Mouse (Mus musculus): ENCODE results near the gene Foxf1.

The Foxf1 gene

DNA sequence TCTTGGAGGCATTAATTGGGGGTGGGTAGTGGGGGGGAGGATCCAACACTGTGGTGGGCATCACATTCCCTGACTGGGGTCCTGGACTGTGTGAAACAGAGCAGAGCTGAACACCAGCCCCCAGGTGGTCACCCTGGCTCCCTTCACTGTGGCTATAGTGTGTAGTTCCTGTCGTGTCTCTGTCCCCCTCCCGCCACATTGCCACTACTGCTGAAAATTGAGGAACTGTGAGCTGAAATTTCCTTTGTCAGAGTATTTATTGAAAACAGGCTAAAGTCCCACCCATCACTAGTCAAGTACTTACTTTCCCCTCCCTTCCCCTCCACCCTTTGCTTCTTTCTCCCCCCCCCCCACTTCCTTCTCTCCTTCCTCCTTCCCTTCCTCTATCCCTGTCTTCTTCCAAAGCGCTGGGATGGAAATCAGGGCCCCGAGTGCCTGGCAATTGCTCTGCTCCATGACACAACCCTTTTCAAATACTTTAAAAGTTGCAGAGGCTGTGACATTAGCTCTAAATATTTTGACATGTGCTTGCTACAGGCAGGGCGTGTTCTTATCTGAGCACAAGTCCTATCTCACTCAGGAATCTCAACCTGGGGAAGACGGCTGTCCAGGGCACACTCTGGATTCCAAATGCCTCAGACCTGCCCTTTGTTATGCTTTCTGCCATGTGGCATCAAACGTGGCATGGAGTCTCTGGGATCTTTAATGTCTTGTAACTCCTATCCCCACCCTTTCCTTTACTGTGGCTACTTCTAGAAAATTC is 27.1 kb downstream of the Foxf1 start:
- in situ Hi-C loops (cut with MboI; ENCODE audit: unreplicated experiment in 2 of 2), result loop anchor here (5.0 to 10.0 kb wide), 6 partner anchors 283 to 573 kb away; no protein-coding TSS in a partner anchor

DNA sequence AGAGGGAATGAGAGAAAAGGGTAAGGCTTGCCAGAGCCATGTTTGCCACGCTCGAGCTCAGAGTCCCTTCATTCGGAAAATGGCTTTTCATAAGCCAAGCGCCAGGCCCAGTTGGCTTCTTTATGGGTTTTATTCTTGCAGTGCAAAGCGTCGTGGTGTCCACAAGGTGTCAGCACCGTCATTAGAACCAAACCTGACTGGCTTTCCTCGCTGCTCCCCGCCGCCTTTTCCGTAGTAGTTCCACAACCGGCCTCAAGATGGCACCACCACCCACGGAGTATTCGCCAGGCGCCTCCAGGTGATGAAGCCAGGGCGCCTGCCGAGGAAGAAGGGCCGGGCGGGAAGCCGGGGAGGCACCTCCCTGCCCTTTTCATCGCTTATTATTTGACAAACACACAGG is 29.1 kb downstream of the Foxf1 start:
- in situ Hi-C loops (cut with MboI; ENCODE audit: unreplicated experiment in 2 of 2), result loop anchor here (5.0 to 10.0 kb wide), 6 partner anchors 282 to 572 kb away; no protein-coding TSS in a partner anchor

DNA sequence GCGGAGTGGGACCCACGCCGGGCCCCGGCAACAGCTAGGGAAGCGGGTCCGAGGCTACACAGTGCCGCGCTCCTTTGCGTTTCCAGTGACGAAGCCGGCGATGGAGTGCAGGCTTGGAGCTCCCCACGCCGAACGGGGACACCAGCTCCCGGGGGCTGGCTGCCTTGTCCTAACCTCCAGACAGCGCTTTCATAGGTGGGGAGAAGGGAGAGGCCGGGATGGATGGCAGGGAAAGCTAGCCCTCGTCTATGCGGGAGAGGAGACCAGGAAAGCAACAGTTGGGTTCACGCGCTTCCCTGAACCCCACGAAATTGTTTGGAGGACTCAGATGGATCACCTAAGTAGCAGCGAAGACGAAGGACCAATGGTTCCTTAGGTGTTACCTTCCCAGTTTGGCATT is 30.9 kb downstream of the Foxf1 start:
- in situ Hi-C loops (cut with MboI; ENCODE audit: unreplicated experiment in 2 of 2), result loop anchor here (10.0 kb wide), 3 partner anchors 280 to 570 kb away; no protein-coding TSS in a partner anchor

DNA sequence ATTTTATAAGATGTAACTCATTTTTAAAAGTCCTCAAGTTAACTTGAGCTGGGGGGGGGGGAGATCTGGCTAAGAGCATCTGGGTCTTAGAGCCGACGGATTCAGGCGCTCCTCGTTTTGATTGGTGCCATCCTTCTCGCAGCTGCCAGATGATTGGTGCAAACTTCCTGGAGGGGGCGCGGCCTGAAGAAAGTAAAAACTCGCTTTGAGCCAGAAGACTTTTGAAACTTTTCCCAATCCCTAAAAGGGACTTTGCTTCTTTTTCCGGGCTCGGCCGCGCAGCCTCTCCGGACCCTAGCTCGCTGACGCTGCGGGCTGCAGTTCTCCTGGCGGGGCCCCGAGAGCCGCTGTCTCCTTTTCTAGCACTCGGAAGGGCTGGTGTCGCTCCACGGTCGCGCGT is 31.8 kb downstream of the Foxf1 start, which contains the start of gene Foxc2:
TSS of gene Foxc2 (plus strand) at position 224 of the 400 bp plus-strand sequence.
- in situ Hi-C loops (cut with MboI; ENCODE audit: unreplicated experiment in 2 of 2), result loop anchor here (10.0 kb wide), 3 partner anchors 279 to 569 kb away; no protein-coding TSS in a partner anchor

DNA sequence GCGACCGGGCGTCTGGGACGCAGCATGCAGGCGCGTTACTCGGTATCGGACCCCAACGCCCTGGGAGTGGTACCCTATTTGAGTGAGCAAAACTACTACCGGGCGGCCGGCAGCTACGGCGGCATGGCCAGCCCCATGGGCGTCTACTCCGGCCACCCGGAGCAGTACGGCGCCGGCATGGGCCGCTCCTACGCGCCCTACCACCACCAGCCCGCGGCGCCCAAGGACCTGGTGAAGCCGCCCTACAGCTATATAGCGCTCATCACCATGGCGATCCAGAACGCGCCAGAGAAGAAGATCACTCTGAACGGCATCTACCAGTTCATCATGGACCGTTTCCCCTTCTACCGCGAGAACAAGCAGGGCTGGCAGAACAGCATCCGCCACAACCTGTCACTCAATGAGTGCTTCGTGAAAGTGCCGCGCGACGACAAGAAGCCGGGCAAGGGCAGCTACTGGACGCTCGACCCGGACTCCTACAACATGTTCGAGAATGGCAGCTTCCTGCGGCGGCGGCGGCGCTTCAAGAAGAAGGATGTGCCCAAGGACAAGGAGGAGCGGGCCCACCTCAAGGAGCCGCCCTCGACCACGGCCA is 32.5 kb downstream of the Foxf1 start:
- in situ Hi-C loops (cut with MboI; ENCODE audit: unreplicated experiment in 2 of 2), result loop anchor here (10.0 kb wide), 3 partner anchors 278 to 568 kb away; no protein-coding TSS in a partner anchor

DNA sequence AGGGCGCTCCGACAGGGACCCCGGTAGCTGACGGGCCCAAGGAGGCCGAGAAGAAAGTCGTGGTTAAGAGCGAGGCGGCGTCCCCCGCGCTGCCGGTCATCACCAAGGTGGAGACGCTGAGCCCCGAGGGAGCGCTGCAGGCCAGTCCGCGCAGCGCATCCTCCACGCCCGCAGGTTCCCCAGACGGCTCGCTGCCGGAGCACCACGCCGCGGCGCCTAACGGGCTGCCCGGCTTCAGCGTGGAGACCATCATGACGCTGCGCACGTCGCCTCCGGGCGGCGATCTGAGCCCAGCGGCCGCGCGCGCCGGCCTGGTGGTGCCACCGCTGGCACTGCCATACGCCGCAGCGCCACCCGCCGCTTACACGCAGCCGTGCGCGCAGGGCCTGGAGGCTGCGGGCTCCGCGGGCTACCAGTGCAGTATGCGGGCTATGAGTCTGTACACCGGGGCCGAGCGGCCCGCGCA is 33.0 kb downstream of the Foxf1 start:
- in situ Hi-C loops (cut with MboI; ENCODE audit: unreplicated experiment in 2 of 2), result loop anchor here (10.0 kb wide), 3 partner anchors 278 to 568 kb away; no protein-coding TSS in a partner anchor

DNA sequence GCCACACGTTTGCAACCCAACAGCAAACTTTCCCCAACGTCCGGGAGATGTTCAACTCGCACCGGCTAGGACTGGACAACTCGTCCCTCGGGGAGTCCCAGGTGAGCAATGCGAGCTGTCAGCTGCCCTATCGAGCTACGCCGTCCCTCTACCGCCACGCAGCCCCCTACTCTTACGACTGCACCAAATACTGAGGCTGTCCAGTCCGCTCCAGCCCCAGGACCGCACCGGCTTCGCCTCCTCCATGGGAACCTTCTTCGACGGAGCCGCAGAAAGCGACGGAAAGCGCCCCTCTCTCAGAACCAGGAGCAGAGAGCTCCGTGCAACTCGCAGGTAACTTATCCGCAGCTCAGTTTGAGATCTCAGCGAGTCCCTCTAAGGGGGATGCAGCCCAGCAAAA is 33.7 kb downstream of the Foxf1 start:
- in situ Hi-C loops (cut with MboI; ENCODE audit: unreplicated experiment in 2 of 2), result loop anchor here (10.0 kb wide), 3 partner anchors 277 to 567 kb away; no protein-coding TSS in a partner anchor

DNA sequence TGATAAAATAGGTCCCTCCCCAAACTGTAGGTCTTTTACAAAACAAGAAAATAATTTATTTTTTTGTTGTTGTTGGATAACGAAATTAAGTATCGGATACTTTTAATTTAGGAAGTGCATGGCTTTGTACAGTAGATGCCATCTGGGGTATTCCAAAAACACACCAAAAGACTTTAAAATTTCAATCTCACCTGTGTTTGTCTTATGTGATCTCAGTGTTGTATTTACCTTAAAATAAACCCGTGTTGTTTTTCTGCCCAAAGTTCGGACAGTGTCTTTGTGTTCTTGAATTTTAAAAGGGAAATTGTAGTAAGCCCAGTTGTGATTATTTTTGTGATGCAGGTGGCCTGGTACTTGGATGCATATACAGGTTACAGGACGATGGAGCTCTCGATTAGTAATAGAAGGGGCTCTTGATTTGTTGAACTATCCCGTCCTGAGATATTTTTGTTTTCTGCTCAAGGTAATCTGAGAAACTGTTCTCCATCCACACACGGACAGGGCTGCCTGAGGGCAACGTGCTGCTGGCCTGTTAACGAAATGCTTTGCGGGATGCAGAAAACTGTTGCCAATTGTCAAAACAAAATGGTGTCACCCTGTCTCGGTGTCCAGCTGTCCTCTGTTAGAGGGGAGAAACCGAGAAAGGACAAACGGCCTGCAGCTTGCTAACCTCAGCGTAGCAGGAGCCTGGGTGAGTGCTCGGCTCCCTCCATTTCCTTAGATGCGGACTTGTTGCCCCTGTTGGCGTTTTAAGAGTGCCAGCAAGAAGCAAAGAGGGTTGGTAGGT is 34.6 kb downstream of the Foxf1 start:
- in situ Hi-C loops (cut with MboI; ENCODE audit: unreplicated experiment in 2 of 2), result loop anchor here (10.0 kb wide), 3 partner anchors 276 to 566 kb away; no protein-coding TSS in a partner anchor

DNA sequence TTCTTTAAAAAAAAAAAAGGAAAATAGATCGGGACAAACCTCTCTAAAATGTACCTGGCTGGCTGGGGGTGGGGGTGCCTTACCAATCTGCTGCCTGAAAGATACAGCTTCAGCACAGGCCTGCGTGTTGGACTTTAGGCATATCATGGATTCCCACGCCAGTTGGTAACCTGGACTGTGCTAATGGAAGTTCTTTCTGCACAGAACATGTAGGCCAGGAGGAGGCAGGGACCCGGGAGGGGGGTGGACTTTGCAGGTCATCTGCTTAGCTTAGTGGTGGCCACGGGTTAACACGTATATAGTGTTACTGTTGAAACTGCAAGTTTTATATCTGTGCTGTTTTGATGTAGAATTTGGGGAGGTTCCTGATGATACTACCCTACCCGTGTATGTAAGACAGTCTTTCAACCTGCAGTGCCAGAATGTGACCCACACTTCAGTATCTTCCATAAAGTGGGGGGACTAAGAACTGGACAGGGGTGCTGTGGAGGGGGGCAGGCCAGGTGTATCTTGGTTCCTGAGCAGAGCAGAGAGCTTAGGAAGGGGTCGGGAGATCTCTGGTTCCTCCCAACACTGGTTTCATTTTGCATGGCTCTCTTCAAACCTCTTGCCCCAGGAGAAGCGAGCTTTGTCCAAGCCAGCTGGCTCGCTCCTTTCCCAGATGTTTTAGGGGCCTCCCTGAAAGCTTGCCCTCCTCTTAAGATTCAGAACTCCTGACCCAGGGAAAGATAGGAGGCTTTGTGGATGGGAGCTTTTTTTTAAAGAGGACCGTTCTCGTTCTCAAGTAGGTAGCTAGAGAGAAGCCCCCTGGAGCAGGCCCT is 35.7 kb downstream of the Foxf1 start:
- in situ Hi-C loops (cut with MboI; ENCODE audit: unreplicated experiment in 2 of 2), result loop anchor here (10.0 kb wide), 3 partner anchors 275 to 565 kb away; no protein-coding TSS in a partner anchor

DNA sequence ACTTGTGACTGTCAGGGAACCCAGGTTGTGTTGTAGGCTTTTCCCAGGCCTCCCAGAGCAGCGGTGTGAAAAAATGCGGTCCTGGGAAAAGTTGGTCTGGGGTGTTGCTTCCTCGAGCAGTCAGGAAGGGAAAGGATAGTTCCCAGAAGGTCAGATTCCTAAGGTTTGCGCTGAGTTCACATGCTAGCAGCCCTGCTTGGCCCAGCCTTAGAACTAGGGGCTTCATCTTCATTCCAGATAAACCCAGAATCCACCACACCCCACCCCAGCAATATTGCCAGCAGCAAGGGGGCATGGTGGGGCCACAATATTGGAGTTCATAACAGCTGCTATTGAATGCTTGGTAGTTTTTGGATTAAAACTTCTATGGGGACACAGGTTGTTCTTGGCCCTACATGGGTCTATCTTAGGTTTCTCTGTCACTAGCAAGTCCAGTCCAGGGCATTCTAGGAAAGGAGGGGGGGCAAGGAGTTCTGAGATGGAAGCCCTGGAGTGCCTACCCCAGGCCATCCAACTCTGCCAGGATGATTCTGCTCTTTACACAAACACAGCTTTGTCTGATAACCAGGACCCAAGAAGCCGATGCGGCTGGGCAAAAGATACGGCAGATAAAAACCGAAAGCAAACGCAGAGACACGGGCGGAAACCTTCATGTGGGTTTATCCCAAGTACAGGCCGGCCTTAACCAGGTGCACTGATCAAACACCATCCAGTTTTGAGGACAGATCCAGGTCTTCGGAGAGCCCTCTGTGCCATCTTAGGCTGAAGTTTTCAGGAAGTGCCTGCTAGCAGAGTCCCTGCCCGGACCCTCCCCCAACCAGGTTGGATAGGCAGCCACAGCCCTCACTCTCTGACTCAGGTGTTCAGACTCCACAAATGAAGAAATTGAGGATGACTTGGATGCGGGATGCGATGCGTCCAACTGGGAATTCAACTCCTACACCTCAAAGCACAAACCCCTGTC is 36.6 kb downstream of the Foxf1 start:
- in situ Hi-C loops (cut with MboI; ENCODE audit: unreplicated experiment in 2 of 2), result no loop called here

DNA sequence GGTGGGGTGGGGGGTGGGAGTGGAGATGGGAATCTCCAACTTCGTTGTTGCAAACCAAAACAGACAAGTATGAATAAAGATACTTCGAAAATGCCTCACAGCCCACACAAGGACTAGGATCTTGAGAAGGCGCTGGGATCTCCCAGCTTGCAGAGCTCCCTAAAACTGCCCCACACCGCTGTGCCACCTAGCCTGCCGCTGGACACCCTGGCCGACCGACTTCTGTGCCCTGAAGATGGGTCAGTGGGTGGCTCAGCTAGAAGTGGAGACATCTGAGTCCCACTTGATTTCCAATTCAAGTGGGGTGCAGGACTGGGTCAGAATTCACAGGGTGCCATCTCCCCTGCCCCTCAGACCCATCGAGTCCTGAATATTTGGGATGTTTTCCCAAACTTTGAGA is 37.5 kb downstream of the Foxf1 start:
- in situ Hi-C loops (cut with MboI; ENCODE audit: unreplicated experiment in 2 of 2), result no loop called here

DNA sequence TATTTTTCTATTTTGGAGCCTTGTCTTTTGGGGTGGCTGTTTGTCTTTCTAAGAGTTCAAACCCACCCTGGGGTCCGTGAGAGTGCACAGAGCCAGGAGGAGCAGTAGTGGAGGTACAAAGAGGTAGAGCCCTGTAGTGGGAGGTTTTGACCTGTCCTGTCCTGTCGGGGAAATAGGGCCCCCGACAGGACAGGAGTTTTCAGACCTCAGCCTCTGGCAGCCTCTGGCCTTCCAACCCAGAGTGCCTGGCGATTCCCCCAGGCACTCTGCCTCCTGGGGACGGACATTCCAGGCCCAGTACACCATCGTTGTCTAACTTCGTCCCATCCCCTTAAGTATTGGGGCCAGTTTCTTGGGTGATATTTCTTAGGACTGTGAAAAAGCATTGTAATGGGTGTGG is 38.2 kb downstream of the Foxf1 start:
- in situ Hi-C loops (cut with MboI; ENCODE audit: unreplicated experiment in 2 of 2), result no loop called here

DNA sequence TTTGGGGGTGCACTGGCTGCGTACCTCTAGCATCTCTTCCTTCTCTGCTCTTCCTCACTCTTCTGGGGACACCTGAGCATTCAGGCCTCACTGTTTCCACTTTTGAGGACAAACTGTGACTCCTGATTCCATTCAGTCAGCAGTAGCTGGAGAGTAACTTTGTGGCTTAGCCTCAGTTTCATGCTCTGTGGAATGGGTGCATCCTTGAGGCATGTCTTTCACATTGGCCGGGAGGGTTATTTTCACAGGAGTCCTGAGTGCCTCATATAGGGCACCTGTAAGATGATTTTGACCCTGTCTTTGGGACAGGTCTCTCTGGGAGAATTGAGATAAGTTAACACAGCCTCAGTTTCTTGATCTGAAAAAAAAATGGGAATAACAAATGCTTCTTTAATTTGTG is 38.9 kb downstream of the Foxf1 start:
- in situ Hi-C loops (cut with MboI; ENCODE audit: unreplicated experiment in 2 of 2), result no loop called here

DNA sequence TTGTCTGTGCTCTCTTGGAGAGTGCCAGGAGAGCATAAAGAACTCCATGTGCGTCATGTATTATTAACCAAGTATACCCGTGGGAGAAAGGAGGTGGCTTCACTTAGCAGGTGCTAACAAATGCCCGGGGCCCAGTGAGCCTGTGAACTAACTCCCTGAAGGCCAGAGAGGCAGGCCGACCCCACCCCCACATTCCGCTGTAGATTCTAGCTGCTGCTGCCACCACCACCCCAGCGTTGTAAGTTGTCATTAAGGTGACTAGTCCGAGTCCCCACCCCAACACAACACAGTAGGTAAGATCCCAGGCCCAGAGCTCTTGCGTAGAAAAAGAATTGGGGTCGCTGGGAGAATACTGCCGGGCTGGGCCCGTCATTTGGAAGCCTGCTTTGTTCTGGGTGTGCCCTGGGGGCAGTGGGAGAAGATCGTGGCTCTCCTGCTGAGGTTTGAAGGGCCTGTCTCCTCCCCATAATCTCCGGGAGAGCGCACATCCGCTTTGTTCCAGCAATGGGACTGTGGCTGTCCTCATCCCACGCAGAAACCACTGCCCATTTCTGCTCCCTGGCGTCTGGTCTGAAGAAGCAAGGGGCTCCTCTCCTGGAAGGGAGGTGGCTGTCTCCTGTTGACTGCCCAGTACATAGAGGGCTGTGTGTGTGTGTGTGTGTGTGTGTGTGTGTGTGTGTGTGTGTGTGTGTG is 40.5 kb downstream of the Foxf1 start:
- in situ Hi-C loops (cut with MboI; ENCODE audit: unreplicated experiment in 2 of 2), result no loop called here

DNA sequence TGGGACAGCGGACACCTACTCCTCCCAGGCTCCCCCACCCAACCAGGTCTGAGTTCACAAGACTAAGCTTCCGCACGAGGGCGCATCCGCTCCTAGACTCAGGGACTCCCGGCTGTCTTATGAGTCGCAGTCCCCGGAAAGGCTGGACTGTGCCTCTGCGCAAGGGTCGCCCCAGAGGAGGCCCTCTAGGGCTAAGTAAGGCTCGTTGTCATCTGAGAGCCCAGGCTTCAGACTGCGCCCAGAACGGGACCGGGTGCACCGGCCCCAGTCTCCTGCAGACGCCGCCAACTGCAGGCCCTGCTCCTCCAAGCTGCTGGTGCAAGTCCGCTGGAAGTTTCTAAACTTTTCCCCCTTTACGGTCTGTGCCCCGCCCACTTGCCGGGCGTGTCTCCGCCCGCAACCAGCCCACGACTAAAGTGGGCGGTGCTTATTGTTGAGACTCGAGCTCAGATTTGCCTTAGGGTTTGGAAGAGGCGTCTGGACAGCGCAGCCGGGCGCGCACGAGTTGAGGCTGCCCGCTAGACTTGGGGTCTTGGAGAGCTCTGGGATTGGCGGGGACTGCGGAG is 41.2 kb downstream of the Foxf1 start:
- in situ Hi-C loops (cut with MboI; ENCODE audit: unreplicated experiment in 2 of 2), result no loop called here

DNA sequence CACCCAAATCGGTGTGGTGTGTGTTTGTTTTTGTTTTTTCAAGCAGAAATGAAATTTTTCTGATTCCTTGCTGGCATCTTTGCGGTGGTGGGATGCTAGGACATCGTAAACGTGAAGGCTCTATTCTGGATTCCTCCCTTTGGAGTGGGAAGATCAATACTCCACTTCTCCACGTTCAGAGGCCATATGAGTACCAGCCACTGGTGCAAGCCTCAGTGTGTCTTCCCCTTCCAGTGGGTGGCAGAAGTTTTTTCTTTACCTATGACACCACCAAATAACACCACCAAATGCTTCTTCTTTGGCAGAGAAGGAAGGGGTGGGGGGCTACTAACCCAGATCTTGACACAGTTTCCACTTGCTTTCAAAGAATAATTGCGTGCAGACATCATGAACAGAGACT is 42.0 kb downstream of the Foxf1 start:
- in situ Hi-C loops (cut with MboI; ENCODE audit: unreplicated experiment in 2 of 2), result no loop called here

DNA sequence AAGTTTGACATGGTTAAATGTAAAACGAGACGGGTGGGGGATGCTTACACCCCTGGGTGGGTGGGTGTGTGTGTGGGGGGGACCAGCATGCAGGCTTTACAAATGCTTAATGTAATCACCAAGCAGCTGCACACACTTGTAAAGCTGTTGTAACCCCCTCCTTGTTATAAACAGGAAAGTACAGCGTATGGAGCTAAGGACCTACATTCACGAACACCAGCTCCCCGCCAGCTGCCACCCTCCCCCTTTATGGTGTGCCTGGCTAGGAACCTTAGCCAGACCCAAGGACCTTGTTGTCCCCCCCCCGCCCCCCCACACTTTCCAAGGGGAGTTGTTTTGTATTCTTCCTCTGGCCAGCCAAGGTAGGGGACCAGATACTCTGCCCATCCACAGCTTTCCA is 42.5 kb downstream of the Foxf1 start:
- in situ Hi-C loops (cut with MboI; ENCODE audit: unreplicated experiment in 2 of 2), result no loop called here

DNA sequence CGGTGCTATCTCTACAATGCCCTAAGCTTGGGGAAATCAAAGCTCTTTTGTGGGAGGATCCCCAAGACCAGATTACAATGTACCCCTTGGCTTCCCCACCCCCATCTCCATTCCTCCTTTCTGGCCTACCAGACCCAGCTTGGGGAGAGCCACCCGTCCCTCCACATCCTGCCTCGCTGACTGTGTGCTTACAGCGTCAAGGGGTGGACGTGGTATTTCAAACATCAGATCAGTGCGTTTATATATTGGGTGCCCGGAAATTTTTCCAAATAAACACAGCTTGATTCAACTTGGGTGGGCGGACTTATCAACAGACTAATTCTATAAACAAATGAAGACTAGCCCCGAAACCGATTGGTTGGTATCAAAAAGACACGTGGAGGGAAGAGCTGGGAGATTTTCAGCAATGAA is 43.1 kb downstream of the Foxf1 start:
- in situ Hi-C loops (cut with MboI; ENCODE audit: unreplicated experiment in 2 of 2), result no loop called here
